ENCODE assay signal across 9 mouse cellular contexts in genomic region chrX:8271083-8271820, GRCm38 (mm10). TPM values are rescaled to one million over a fixed set of nuclear protein-coding genes. Genes with fewer than 3 reads are reported as not detected.
DNase-seq lines count a peak whose midpoint lies in the region; ATAC-seq and TF ChIP-seq lines count a peak whose summit lies in the region.
"Had no signal": no experiment of that assay in that cellular context is flagged by ENCODE, and none has a peak within 500 bp of the region (broad histone marks: within the 10 kb centered on the region; RNA-seq: fewer than 3 reads in every experiment).

TSS of gene Slc38a5 (plus strand) at chrX:8271133.

- 12% methylated on average over 9 of the region's 15 CpGs for WGBS in lung, postnatal 0 days
- 17% methylated on average over 11 of the region's 15 CpGs for WGBS in limb, embryonic 12.5 days
- WGBS in neural tube, embryonic 15.5 days: 30% methylated on average over 8 of the region's 15 CpGs

- TF ChIP-seq EP300 in lung, postnatal 0 days (IDR thresholded peaks at IDR 0.05): no peak

- ATAC-seq in lung, postnatal 0 days: no peak
- ATAC-seq in limb, embryonic 12.5 days (ENCODE audit: insufficient number of reproducible peaks, insufficient read depth, low FRiP score, low TSS enrichment, low read depth): no peak
- ATAC-seq in neural tube, embryonic 15.5 days (ENCODE audit: low FRiP score): no peak

- no peak within 1 kb of the TSS for H3K27ac ChIP-seq in gastrocnemius, adult 2 months
- peak within 1 kb of the TSS; percentile 32 for H3K27ac ChIP-seq in lung, postnatal 0 days (ENCODE audit: low read length)
- no peak within 1 kb of the TSS for H3K27ac ChIP-seq in limb, embryonic 12.5 days
- H3K27ac ChIP-seq in neural tube, embryonic 15.5 days (replicated peaks): no peak within 1 kb of the TSS
- no peak within 1 kb of the TSS for H3K27ac ChIP-seq in left cerebral cortex, adult 2 months

- peak within 1 kb of the TSS; percentile 42 for H3K4me2 ChIP-seq in lung, postnatal 0 days (replicated peaks; ENCODE audit: low read depth, low read length)
- peak within 1 kb of the TSS; percentile 43 for H3K4me2 ChIP-seq in limb, embryonic 12.5 days
- peak within 1 kb of the TSS; percentile 41 for H3K4me2 ChIP-seq in neural tube, embryonic 15.5 days

- H3K27me3 ChIP-seq in lung, postnatal 0 days (replicated peaks; ENCODE audit: insufficient read depth, low read length): no peaks in the 10 kb centered on the region
- peaks cover 36% of the 10 kb centered on the region for H3K27me3 ChIP-seq in limb, embryonic 12.5 days
- no peaks in the 10 kb centered on the region for H3K27me3 ChIP-seq in neural tube, embryonic 15.5 days (replicated peaks)

- peak within 1 kb of the TSS; percentile 26; the same call in 1 of the 2 replicates for H3K4me3 ChIP-seq in gastrocnemius, adult 2 months
- H3K4me3 ChIP-seq in lung, postnatal 0 days (ENCODE audit: low read depth, low read length): peak within 1 kb of the TSS; percentile 29
- H3K4me3 ChIP-seq in limb, embryonic 12.5 days (replicated peaks): peak within 1 kb of the TSS; percentile 21
- 0 out of 2 replicates have a peak within 1 kb of the TSS, but pooled peaks have one; percentile 2 for H3K4me3 ChIP-seq in neural tube, embryonic 15.5 days (replicated peaks)
- H3K4me3 ChIP-seq in left cerebral cortex, adult 2 months: no peak within 1 kb of the TSS

- no peak for TF ChIP-seq CTCF in gastrocnemius, adult 2 months (IDR thresholded peaks at IDR 0.05)
- no peak for TF ChIP-seq CTCF in lung, postnatal 0 days (IDR thresholded peaks at IDR 0.05)
- TF ChIP-seq CTCF in left cerebral cortex, adult 2 months (IDR thresholded peaks at IDR 0.05): no peak

- H3K36me3 ChIP-seq in lung, postnatal 0 days (ENCODE audit: insufficient read depth, low read length): no peaks in the 10 kb centered on the region
- H3K36me3 ChIP-seq in limb, embryonic 12.5 days: no peaks in the 10 kb centered on the region
- no peaks in the 10 kb centered on the region for H3K36me3 ChIP-seq in neural tube, embryonic 15.5 days

- intact Hi-C loops in gastrocnemius, adult 2 months (cut with DNase I): no loop called here
- intact Hi-C loops in left cerebral cortex, adult 2 months (cut with DNase I): no loop called here

- no peak within 1 kb of the TSS; the same call in 1 of the 2 replicates for H3K9ac ChIP-seq in lung, postnatal 0 days (replicated peaks; ENCODE audit: low read depth)
- H3K9ac ChIP-seq in limb, embryonic 12.5 days (replicated peaks): no peak within 1 kb of the TSS
- no peak within 1 kb of the TSS for H3K9ac ChIP-seq in neural tube, embryonic 15.5 days (replicated peaks)

- no peak for DNase-seq in gastrocnemius, adult 2 months
- no peak for DNase-seq in gastrocnemius, adult 8-10 months (ENCODE audit: low spot score in 2 of 2)
- DNase-seq in lung, postnatal 0 days (ENCODE audit: low spot score): no peak
- no peak for DNase-seq in lung, adult 18-20 months
- DNase-seq in urinary bladder, adult 18-20 months (ENCODE audit: low spot score in 2 of 2): no peak
- DNase-seq in left cerebral cortex, adult 2 months (ENCODE audit: extremely low spot score in 1 of 2, low spot score in 2 of 2): no peak

- no peaks in the 10 kb centered on the region for H3K4me1 ChIP-seq in lung, postnatal 0 days (ENCODE audit: insufficient read depth, low read depth, low read length)
- H3K4me1 ChIP-seq in limb, embryonic 12.5 days (replicated peaks): no peaks in the 10 kb centered on the region
- H3K4me1 ChIP-seq in neural tube, embryonic 15.5 days: no peaks in the 10 kb centered on the region

- no peaks in the 10 kb centered on the region for H3K9me3 ChIP-seq in lung, postnatal 0 days (ENCODE audit: low read length)
- H3K9me3 ChIP-seq in limb, embryonic 12.5 days: no peaks in the 10 kb centered on the region
- H3K9me3 ChIP-seq in neural tube, embryonic 15.5 days (replicated peaks): no peaks in the 10 kb centered on the region

RNA-seq across cellular contexts. Expression of gene Slc38a5, which starts in this region (rescaled TPM):
- not detected for total RNA-seq in gastrocnemius, adult 2 months (2021)
- total RNA-seq in gastrocnemius, adult 8-10 months (2022): not detected
- 88.1 and 90.0 TPM in 2 replicates for polyA plus RNA-seq in lung, postnatal 0 days (2015; fragmentation: Nextera tagmentation; extraction: Ambion mirVana)
- polyA plus RNA-seq in limb, embryonic 12.5 days (2016; fragmentation: Nextera tagmentation; extraction: Ambion mirVana): 1.0 and 1.4 TPM in 2 replicates
- polyA plus RNA-seq in neural tube, embryonic 15.5 days (2015; fragmentation: Nextera tagmentation; extraction: Ambion mirVana): 36.8 and 41.2 TPM in 2 replicates
- total RNA-seq in left cerebral cortex, adult 2 months (2021): 1 to 10 TPM; 3.9 to 7.3 TPM
- polyA plus RNA-seq: C2C12 had no signal

Comparison
In these comparisons a context has a peak if more than half of its experiments do, and no peak if none do; other contexts are left out.
1. RNA of gene Slc38a5 (total RNA-seq): 3.9 to 7.3 TPM in left cerebral cortex, adult 2 months; not detected in gastrocnemius, adult 2 months and not detected in gastrocnemius, adult 8-10 months; every median in the first group is over 4 times any median in the second.
2. RNA of gene Slc38a5 (polyA plus RNA-seq): 88.1 to 90.0 TPM in lung, postnatal 0 days and 36.8 to 41.2 TPM in neural tube, embryonic 15.5 days; 1.0 to 1.4 TPM in limb, embryonic 12.5 days; every median in the first group is over 10 times any median in the second.
3. Peak in every context shown above with its lines, with median percentiles within 50 percentile points of each other: H3K4me2 ChIP-seq.